Mouse (Mus musculus) stomach, embryonic 15.5 days (tissue): Measurements from ENCODE around the gene Plpp3. TPM values are rescaled to one million over a fixed set of nuclear protein-coding genes. Genes with fewer than 3 reads are reported as not detected.
A peak's percentile ranks its signal among the peaks of the same experiment; 100 is the strongest.

Experiments used
- ATAC-seq: fragments of 200-750 bp; cut with Nextera tagmentation; 2 replicates; pipeline ENCODE4 v1.8.0; 2017; ENCODE audit warnings: low read depth, moderate number of reproducible peaks, moderate TSS enrichment; ENCODE audit not compliant: insufficient read depth, low FRiP score
- H3K27ac ChIP-seq: fragments of 300-500 bp; sonication (generic); 2 replicates; pipeline ENCODE4 v1.5.1; 2015; ENCODE audit warnings: mild to moderate bottlenecking, inconsistent platforms
- H3K27me3 ChIP-seq: fragments of 300-500 bp; sonication (generic); replicated peaks from 2 replicates; pipeline ENCODE4 v1.6.1; 2015; ENCODE audit warnings: inconsistent platforms
- H3K36me3 ChIP-seq: fragments of 300-500 bp; sonication (generic); 2 replicates; pipeline ENCODE4 v1.6.1; 2015; ENCODE audit warnings: inconsistent platforms
- H3K4me1 ChIP-seq: fragments of 300-500 bp; sonication (generic); 2 replicates; pipeline ENCODE4 v1.6.1; 2015; ENCODE audit warnings: inconsistent platforms
- H3K4me2 ChIP-seq: fragments of 300-500 bp; sonication (generic); 2 replicates; pipeline ENCODE4 v1.6.1; 2015; ENCODE audit warnings: mild to moderate bottlenecking, inconsistent platforms
- H3K4me3 ChIP-seq: fragments of 300-500 bp; sonication (generic); replicated peaks from 2 replicates; pipeline ENCODE4 v1.5.1; 2015; ENCODE audit warnings: inconsistent platforms
- H3K9ac ChIP-seq: fragments of 300-500 bp; sonication (generic); 2 replicates; pipeline ENCODE4 v1.6.1; 2015; ENCODE audit warnings: inconsistent platforms
- H3K9me3 ChIP-seq: fragments of 300-500 bp; sonication (generic); 2 replicates; pipeline ENCODE4 v1.6.1; 2016; ENCODE audit warnings: inconsistent platforms
- WGBS: fragments of 180-500 bp; shearing (Covaris S2); methylation state at CpG from one replicate; pipeline ENCODE4 v1.1.7; 2015; 5-methylcytosine and 5-hydroxymethylcytosine counted together
- polyA plus RNA-seq: library from polyadenylated mRNA; unstranded; fragments of >200 nt; fragmentation: Nextera tagmentation; extraction: Ambion mirVana; gene quantifications from 2 replicates; pipeline ENCODE4 v1.2.1, GENCODE M21; 2015

The Plpp3 gene
- polyA plus RNA-seq, 1 experiment from 2014 or later = 62.9 TPM

- H3K4me3 ChIP-seq = no peak overlapping the region
- no peaks in the 10 kb centered on the region for H3K9me3 ChIP-seq
- H3K4me1 ChIP-seq = peaks cover 30% of the 10 kb centered on the region; the same call in 1 of the 2 replicates
- H3K9ac ChIP-seq = no peak overlapping the region
- H3K4me2 ChIP-seq = 0 out of 2 replicates have a peak overlapping the region, but pooled peaks have one; percentile 3
- peak overlapping the region; percentile 49 for H3K27ac ChIP-seq
- 0 out of 2 replicates have a peak, but pooled peaks cover 2% of the 10 kb centered on the region for H3K36me3 ChIP-seq
- ATAC-seq = no peak
- WGBS = 60% methylated on average over 9 of the region's 9 CpGs
- H3K27me3 ChIP-seq = no peaks in the 10 kb centered on the region
Observed at GRCm38 (mm10) chr4:105196099-105196498, 39.0 kb downstream of the Plpp3 start.

DNA sequence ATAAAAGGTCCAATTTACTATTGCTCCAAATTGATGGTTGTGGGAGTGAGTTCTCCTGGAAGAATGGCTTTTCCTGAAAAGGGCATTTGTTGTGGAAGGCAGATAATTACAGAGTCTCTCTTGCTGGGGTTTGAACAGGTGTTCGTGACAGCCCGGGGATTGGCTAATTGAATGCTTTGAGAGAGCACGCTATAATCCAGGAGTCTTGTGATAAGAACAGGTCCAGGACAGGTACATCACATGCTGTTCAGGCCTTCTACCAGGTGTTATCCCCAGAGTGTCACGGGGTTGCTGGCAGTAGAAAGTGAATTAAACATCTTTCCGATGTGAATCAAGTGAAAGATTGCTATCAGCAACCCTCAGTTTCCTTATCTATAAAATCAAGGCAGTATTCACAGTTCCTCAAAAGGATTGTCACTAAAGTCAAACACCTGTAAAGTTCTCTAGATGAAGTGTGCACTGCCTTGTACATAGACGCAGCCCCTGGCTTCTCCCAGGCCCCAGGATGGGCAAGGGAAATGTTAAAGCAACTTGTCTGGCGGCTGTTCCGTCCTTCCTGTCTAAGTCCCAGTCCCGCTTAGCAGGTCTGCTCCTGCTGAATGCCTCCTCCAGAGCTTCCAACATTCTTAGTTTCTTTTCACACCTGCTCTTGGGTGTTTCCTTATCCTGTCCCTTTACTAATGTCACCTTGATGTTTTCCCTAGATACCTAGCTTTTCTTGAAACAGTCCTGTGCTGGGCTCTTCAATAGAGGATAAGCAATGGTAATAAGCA lies 40.0 kb downstream of the Plpp3 start:
- no peak overlapping the region for H3K4me3 ChIP-seq
- H3K36me3 ChIP-seq = 0 out of 2 replicates have a peak, but pooled peaks cover 2% of the 10 kb centered on the region
- H3K9ac ChIP-seq = no peak overlapping the region
- 65% methylated on average over 9 of the region's 9 CpGs for WGBS
- H3K9me3 ChIP-seq = no peaks in the 10 kb centered on the region
- no peak overlapping the region for H3K4me2 ChIP-seq
- peaks cover 33% of the 10 kb centered on the region; the same call in 1 of the 2 replicates for H3K4me1 ChIP-seq
- H3K27ac ChIP-seq = peak overlapping the region; percentile 68; the same call in 1 of the 2 replicates
- H3K27me3 ChIP-seq = no peaks in the 10 kb centered on the region
- no peak for ATAC-seq

- ATAC-seq = no peak
- H3K4me1 ChIP-seq = peaks cover 28% of the 10 kb centered on the region; the same call in 1 of the 2 replicates
- no peak overlapping the region for H3K9ac ChIP-seq
- no peak overlapping the region for H3K27ac ChIP-seq
- no peak overlapping the region for H3K4me3 ChIP-seq
- no peak overlapping the region for H3K4me2 ChIP-seq
- H3K27me3 ChIP-seq = no peaks in the 10 kb centered on the region
- WGBS = 90% methylated on average over 5 of the region's 5 CpGs
- 0 out of 2 replicates have a peak, but pooled peaks cover 2% of the 10 kb centered on the region for H3K36me3 ChIP-seq
- H3K9me3 ChIP-seq = no peaks in the 10 kb centered on the region
Observed at GRCm38 (mm10) chr4:105198696-105199095, 41.5 kb downstream of the Plpp3 start.

DNA sequence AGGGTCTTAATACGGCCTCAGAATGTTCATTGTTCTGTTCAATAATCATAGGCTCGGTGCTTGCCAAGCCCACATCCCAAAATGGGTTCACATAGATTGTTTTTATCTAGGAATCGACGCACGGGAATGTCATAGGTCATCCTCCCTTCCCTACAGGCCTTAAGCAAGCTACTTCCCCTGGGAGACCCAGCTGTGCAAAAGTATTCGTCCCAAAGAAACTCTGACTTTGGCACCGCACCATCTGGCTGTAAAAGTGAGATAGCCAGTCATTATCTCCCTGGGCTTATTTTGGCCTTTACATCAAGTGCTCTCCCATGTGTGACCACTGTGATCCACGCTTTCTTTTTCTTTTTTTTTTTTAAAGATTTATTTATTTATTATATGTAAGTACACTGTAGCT lies 42.2 kb downstream of the Plpp3 start:
- H3K4me2 ChIP-seq = no peak overlapping the region
- H3K4me1 ChIP-seq = peaks cover 30% of the 10 kb centered on the region
- no peak overlapping the region for H3K9ac ChIP-seq
- no peaks in the 10 kb centered on the region for H3K9me3 ChIP-seq
- no peak overlapping the region for H3K27ac ChIP-seq
- 82% methylated on average over 8 of the region's 8 CpGs for WGBS
- H3K4me3 ChIP-seq = no peak overlapping the region
- H3K36me3 ChIP-seq = 0 out of 2 replicates have a peak, but pooled peaks cover 2% of the 10 kb centered on the region
- no peak for ATAC-seq
- H3K27me3 ChIP-seq = no peaks in the 10 kb centered on the region

DNA sequence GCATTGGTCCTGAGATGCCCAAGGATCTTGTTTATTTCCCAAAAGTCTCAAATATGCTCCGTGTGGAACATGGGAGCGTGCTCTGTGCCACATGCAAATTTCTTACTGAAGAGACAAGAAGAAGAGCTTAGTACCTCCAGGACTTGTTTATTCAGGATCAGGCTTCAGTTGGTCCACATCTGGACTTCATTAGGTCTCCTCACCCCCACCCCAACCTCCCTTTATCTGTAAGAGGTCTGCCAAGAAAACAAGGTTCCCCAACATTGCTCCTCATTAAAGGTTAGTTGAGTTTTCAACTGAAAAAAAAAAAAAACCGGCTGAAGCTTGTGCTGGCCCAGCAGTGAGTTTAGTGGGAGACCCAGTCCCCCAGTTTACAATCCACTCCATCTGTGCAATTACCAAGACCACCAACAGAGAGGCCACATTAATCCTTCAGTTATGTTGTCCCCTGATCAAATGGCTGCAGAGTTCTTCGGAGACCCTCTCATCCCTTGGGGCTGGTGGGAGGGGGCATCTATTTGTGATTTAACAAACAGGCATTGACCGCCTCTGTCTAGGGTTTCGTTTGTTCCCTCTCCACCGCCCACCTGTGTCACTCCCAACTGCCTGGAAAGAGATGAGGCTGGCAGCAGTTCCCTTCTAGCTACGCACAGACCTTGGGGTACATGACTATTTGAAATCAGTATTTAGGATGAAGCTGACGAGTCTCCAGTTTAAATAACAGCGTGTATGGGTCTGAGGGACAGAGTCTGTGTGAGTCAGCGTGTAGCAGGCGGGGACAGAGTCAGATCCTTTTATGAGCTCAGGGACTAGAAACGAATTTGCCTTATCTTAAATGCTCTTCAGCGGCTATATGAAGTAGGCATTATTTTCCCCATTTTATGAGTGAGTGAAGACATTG lies 43.7 kb downstream of the Plpp3 start:
- ATAC-seq = no peak
- Histone ChIP-seq H3K4me2 (no peak overlapping the region), H3K9ac (no peak overlapping the region), H3K36me3 (0 out of 2 replicates have a peak, but pooled peaks cover 2% of the 10 kb centered on the region), H3K4me1 (peaks cover 39% of the 10 kb centered on the region), H3K27me3 (no peaks in the 10 kb centered on the region), H3K4me3 (no peak overlapping the region), H3K9me3 (no peaks in the 10 kb centered on the region), H3K27ac (no peak overlapping the region)
- 56% methylated on average over 14 of the region's 14 CpGs for WGBS

DNA sequence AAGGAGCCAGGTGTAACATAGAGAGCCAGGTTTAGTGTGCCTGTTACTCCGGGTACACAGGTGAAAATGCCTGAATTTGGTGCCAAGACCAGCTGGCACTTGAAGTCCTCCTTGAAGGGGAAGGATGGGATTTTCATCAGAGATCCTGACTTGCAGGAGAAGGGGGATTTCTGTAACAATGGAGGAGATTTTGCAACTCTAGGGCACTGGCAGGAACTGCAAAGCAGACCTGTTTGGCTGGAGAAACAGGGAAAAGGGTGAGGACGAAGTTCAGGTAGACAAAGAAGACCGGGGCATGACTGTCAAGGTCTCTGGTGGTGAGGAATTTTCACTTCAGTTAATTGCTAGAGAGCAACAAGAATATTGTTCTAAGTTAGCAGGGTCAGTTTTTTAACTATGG lies 45.3 kb downstream of the Plpp3 start:
- Histone ChIP-seq H3K36me3 (0 out of 2 replicates have a peak, but pooled peaks cover 2% of the 10 kb centered on the region), H3K4me3 (no peak overlapping the region), H3K4me2 (no peak overlapping the region), H3K27me3 (no peaks in the 10 kb centered on the region), H3K4me1 (peaks cover 52% of the 10 kb centered on the region), H3K27ac (no peak overlapping the region; the same call in 1 of the 2 replicates), H3K9me3 (no peaks in the 10 kb centered on the region), H3K9ac (no peak overlapping the region)
- 87% methylated on average over 3 of the region's 3 CpGs for WGBS
- no peak for ATAC-seq

GRCm38 (mm10) chr4:105203303-105203761 lies 46.2 kb downstream of the Plpp3 start:
- no peaks in the 10 kb centered on the region for H3K36me3 ChIP-seq
- H3K4me3 ChIP-seq = no peak overlapping the region
- no peaks in the 10 kb centered on the region for H3K9me3 ChIP-seq
- 79% methylated on average over 2 of the region's 2 CpGs for WGBS
- H3K27me3 ChIP-seq = no peaks in the 10 kb centered on the region
- no peak overlapping the region for H3K27ac ChIP-seq
- peaks cover 49% of the 10 kb centered on the region for H3K4me1 ChIP-seq
- no peak overlapping the region for H3K4me2 ChIP-seq
- H3K9ac ChIP-seq = no peak overlapping the region
- no peak for ATAC-seq

GRCm38 (mm10) chr4:105204071-105204470 lies 46.9 kb downstream of the Plpp3 start:
- Histone ChIP-seq H3K4me3 (no peak overlapping the region), H3K27ac (peak overlapping the region; percentile 80), H3K36me3 (0 out of 2 replicates have a peak, but pooled peaks cover 6% of the 10 kb centered on the region), H3K9me3 (no peaks in the 10 kb centered on the region), H3K4me2 (peak overlapping the region; percentile 26; the same call in 1 of the 2 replicates), H3K9ac (no peak overlapping the region), H3K27me3 (no peaks in the 10 kb centered on the region), H3K4me1 (peaks cover 49% of the 10 kb centered on the region)
- WGBS = 29% methylated on average over 9 of the region's 9 CpGs
- ATAC-seq = no peak

- Histone ChIP-seq H3K27ac (peak overlapping the region; percentile 80), H3K4me1 (peaks cover 49% of the 10 kb centered on the region), H3K9me3 (no peaks in the 10 kb centered on the region), H3K36me3 (0 out of 2 replicates have a peak, but pooled peaks cover 10% of the 10 kb centered on the region), H3K9ac (no peak overlapping the region), H3K4me2 (peak overlapping the region; percentile 26), H3K27me3 (no peaks in the 10 kb centered on the region), H3K4me3 (no peak overlapping the region)
- ATAC-seq = peak; percentile 36; the same call in 1 of the 2 replicates
- 26% methylated on average over 15 of the region's 15 CpGs for WGBS
Observed at GRCm38 (mm10) chr4:105205045-105205851, 48.1 kb downstream of the Plpp3 start.

GRCm38 (mm10) chr4:105206102-105206501 lies 49.0 kb downstream of the Plpp3 start:
- no peaks in the 10 kb centered on the region for H3K9me3 ChIP-seq
- no peak overlapping the region for H3K4me3 ChIP-seq
- 0 out of 2 replicates have a peak, but pooled peaks cover 10% of the 10 kb centered on the region for H3K36me3 ChIP-seq
- no peaks in the 10 kb centered on the region for H3K27me3 ChIP-seq
- peak overlapping the region; percentile 80 for H3K27ac ChIP-seq
- peaks cover 45% of the 10 kb centered on the region for H3K4me1 ChIP-seq
- WGBS = 51% methylated on average over 6 of the region's 6 CpGs
- no peak overlapping the region for H3K4me2 ChIP-seq
- no peak overlapping the region for H3K9ac ChIP-seq
- no peak for ATAC-seq

DNA sequence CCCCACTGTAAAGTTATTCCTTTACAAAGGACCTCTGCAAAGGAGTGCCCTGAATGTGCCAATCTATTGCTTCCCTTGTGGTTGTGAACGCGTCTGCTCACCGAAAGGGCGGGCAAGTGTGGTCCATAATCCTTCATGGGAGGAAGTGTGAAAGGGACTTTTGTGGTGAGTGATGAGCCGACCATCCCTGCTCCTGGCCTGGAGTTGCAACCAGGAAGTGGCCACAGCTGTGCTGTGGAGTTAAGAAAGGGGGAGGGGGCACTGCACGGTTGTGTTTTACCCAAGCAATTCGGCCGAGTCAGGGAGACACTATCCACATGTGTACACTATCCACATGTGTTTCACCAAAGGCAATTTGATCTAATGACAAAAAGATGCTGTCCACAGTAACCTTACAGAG lies 49.8 kb downstream of the Plpp3 start:
- no peaks in the 10 kb centered on the region for H3K9me3 ChIP-seq
- no peak overlapping the region for H3K4me2 ChIP-seq
- H3K27me3 ChIP-seq = no peaks in the 10 kb centered on the region
- 39% methylated on average over 8 of the region's 8 CpGs for WGBS
- H3K9ac ChIP-seq = no peak overlapping the region
- ATAC-seq = peak; percentile 41; the same call in 1 of the 2 replicates
- H3K4me1 ChIP-seq = peaks cover 40% of the 10 kb centered on the region
- H3K36me3 ChIP-seq = peaks cover 12% of the 10 kb centered on the region; the same call in 1 of the 2 replicates
- peak overlapping the region; percentile 80 for H3K27ac ChIP-seq
- no peak overlapping the region for H3K4me3 ChIP-seq
